Mouse (Mus musculus) liver, embryonic 18 days (tissue): ENCODE data around the gene Lair1. TPM values are rescaled to one million over a fixed set of nuclear protein-coding genes. Genes with fewer than 3 reads are reported as not detected.

Source experiments
- polyA plus RNA-seq: library from polyadenylated mRNA; depleted of rRNA; stranded (reverse); fragments of >200 nt; gene quantifications from 2 replicates; pipeline ENCODE4 v1.2.3, GENCODE M21; 2012; rRNA removed

Gene Lair1
- 2.5 and 3.0 TPM in 2 replicates for polyA plus RNA-seq

GRCm38 (mm10) chr7:4063013-4063412 lies at the start of gene Lair1:
Gene Lair1, minus strand, starts transcription at chr7:4063204.

Other genes with a start within 250 kb of the Lair1 start
- gene Gm15448, start 237.5 kb downstream of the Lair1 start, polyA plus RNA-seq: 0.24 and 0.36 TPM in 2 replicates
- 2.2 TPM in 2 replicates for gene Pira2, start 218.2 kb downstream of the Lair1 start, polyA plus RNA-seq
- 3.1 and 3.2 TPM in 2 replicates for gene Gm14548, start 165.1 kb downstream of the Lair1 start, polyA plus RNA-seq
- gene Lilra6, start 147.7 kb downstream of the Lair1 start, polyA plus RNA-seq: 2.6 TPM in 2 replicates
- 0.41 and 0.63 TPM in 2 replicates for gene Ttyh1, start 56.2 kb upstream of the Lair1 start, polyA plus RNA-seq
- 47.3 and 66.1 TPM in 2 replicates for gene Leng8, start 73.8 kb upstream of the Lair1 start, polyA plus RNA-seq
- 1.1 and 1.2 TPM in 2 replicates for gene Leng9, start 87.2 kb upstream of the Lair1 start, polyA plus RNA-seq
- gene Cdc42ep5, start 101.7 kb upstream of the Lair1 start, polyA plus RNA-seq: 6.3 and 6.4 TPM in 2 replicates
- 1.1 and 1.3 TPM in 2 replicates for gene Lilra5, start 174.6 kb upstream of the Lair1 start, polyA plus RNA-seq